Mouse (Mus musculus) kidney, adult 2 months (tissue): ENCODE results near the gene Arhgap10.

Experiments
- CTCF ChIP-seq: fragments of 200-500 bp; conservative IDR thresholded peaks from 2 replicates; pipeline ENCODE4 v1.5.1; 2011; ENCODE audit warnings: low read depth, mild to moderate bottlenecking, control low read depth, low read length, moderate library complexity, mixed read lengths; ENCODE audit not compliant: insufficient read depth, insufficient read length
- POLR2A ChIP-seq: fragments of 200-500 bp; IDR thresholded peaks from one replicate; pipeline ENCODE4 v1.6.1; 2011; ENCODE audit warnings: low read depth, low read length, control low read depth

DNA sequence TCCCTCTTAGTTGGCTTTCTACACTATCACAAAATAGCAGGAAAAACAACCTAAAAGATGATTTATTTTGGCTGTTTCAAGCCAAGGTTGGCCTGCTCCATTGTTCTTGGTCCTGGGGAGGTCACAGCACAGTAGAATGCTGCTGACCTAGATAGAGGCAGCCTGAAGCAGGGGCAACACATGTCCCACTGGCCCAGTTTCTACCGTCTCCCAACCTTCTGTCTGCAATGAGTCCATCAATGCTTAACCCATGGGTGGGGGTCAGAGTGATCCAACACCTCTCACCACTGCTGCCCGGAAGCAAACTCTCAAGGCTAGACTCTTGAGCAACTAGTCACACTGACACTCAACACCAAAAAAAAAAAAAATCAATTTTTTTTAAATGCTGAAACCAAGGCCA is 31.0 kb downstream of the Arhgap10 start:
- TF ChIP-seq POLR2A (no peak), CTCF (no peak)
